23 mouse cellular contexts compared by ENCODE assay signal in genomic region chr6:54280248-54280647, GRCm38 (mm10). TPM values are rescaled to one million over a fixed set of nuclear protein-coding genes. Genes with fewer than 3 reads are reported as not detected.
DNase-seq lines count a peak whose midpoint lies in the region; ATAC-seq and TF ChIP-seq lines count a peak whose summit lies in the region.
"Had no signal": no experiment of that assay in that cellular context is flagged by ENCODE, and none has a peak within 500 bp of the region (broad histone marks: within the 10 kb centered on the region; RNA-seq: fewer than 3 reads in every experiment).

No protein-coding gene starts in this region.

- DNase-seq in heart, adult 11 months = peak; percentile 82
- no peak for DNase-seq in heart, adult 2 months
- DNase-seq in heart, postnatal 25 days (ENCODE audit: low spot score) = no peak
- DNase-seq: adrenal gland, adult 2 months; adrenal gland, adult 8-10 months; adrenal gland, postnatal 10 days; adrenal gland, postnatal 14 days; adrenal gland, postnatal 25 days; adrenal gland, postnatal 36 days; B cell, adult 2 months; cerebellum, adult 11 months; cerebellum, adult 11-12 months had no signal

- no peaks in the 10 kb centered on the region for H3K79me2 ChIP-seq in heart, adult 2 months (replicated peaks; ENCODE audit: control insufficient read depth, insufficient read depth, low read length)

- no peak overlapping the region for H3K4me3 ChIP-seq in heart, adult 2 months
- H3K4me3 ChIP-seq in heart, embryonic 12.5 days = no peak overlapping the region
- no peak overlapping the region for H3K4me3 ChIP-seq in heart, embryonic 11.5 days (ENCODE audit: low read depth, low read length)
- H3K4me3 ChIP-seq in heart, embryonic 13.5 days = no peak overlapping the region
- peak overlapping the region; percentile 44 for H3K4me3 ChIP-seq in megakaryocyte, embryonic 14.5 days (replicated peaks)

- H3K9ac ChIP-seq in heart, adult 2 months (ENCODE audit: low read depth, low read length) = no peak overlapping the region
- H3K9ac ChIP-seq in heart, embryonic 12.5 days = no peak overlapping the region
- no peak overlapping the region for H3K9ac ChIP-seq in heart, embryonic 11.5 days (ENCODE audit: low read depth, low read length)
- no peak overlapping the region for H3K9ac ChIP-seq in heart, embryonic 13.5 days

- H3K4me2 ChIP-seq in heart, embryonic 12.5 days = no peak overlapping the region
- no peak overlapping the region for H3K4me2 ChIP-seq in heart, embryonic 11.5 days
- no peak overlapping the region for H3K4me2 ChIP-seq in heart, embryonic 13.5 days

- H3K9me3 ChIP-seq in heart, embryonic 12.5 days (replicated peaks) = no peaks in the 10 kb centered on the region
- H3K9me3 ChIP-seq in heart, embryonic 11.5 days (replicated peaks; ENCODE audit: control insufficient read depth, low read length) = no peaks in the 10 kb centered on the region
- no peaks in the 10 kb centered on the region for H3K9me3 ChIP-seq in heart, embryonic 13.5 days
- H3K9me3 ChIP-seq in megakaryocyte, embryonic 14.5 days = no peaks in the 10 kb centered on the region

- H3K27me3 ChIP-seq in heart, adult 2 months (ENCODE audit: control insufficient read depth, insufficient read depth, low read length) = no peaks in the 10 kb centered on the region
- H3K27me3 ChIP-seq in heart, embryonic 12.5 days (replicated peaks) = no peaks in the 10 kb centered on the region
- no peaks in the 10 kb centered on the region for H3K27me3 ChIP-seq in heart, embryonic 11.5 days (ENCODE audit: control insufficient read depth, insufficient read depth, low read length)
- no peaks in the 10 kb centered on the region for H3K27me3 ChIP-seq in heart, embryonic 13.5 days (replicated peaks)
- H3K27me3 ChIP-seq in megakaryocyte, embryonic 14.5 days (replicated peaks) = no peaks in the 10 kb centered on the region
- H3K27me3 ChIP-seq: CH12.LX, Patski had no signal

- no peak overlapping the region for H3K27ac ChIP-seq in heart, adult 2 months
- peak overlapping the region; percentile 58; the same call in 1 of the 2 replicates for H3K27ac ChIP-seq in heart, embryonic 12.5 days (ENCODE audit: poor library complexity, severe bottlenecking)
- no peak overlapping the region; the same call in 1 of the 2 replicates for H3K27ac ChIP-seq in heart, embryonic 11.5 days (ENCODE audit: low read depth, low read length)
- H3K27ac ChIP-seq in heart, embryonic 13.5 days (replicated peaks) = peak overlapping the region; percentile 44; the same call in 1 of the 2 replicates

- H3K36me3 ChIP-seq in heart, adult 2 months (ENCODE audit: control insufficient read depth, insufficient read depth, low read length) = no peaks in the 10 kb centered on the region
- no peaks in the 10 kb centered on the region for H3K36me3 ChIP-seq in heart, embryonic 12.5 days
- no peaks in the 10 kb centered on the region for H3K36me3 ChIP-seq in heart, embryonic 11.5 days (ENCODE audit: control insufficient read depth, insufficient read depth, low read length)
- H3K36me3 ChIP-seq in heart, embryonic 13.5 days = no peaks in the 10 kb centered on the region
- H3K36me3 ChIP-seq in megakaryocyte, embryonic 14.5 days (replicated peaks; ENCODE audit: low read length) = peaks cover 25% of the 10 kb centered on the region
- H3K36me3 ChIP-seq: G1E had no signal

- no peak for TF ChIP-seq POLR2A in heart, adult 2 months (IDR thresholded peaks at IDR 0.05; ENCODE audit: insufficient read depth, low read depth, low read length)

- H3K4me1 ChIP-seq in heart, adult 2 months (ENCODE audit: control insufficient read depth, insufficient read depth, low read length) = peaks cover 12% of the 10 kb centered on the region
- H3K4me1 ChIP-seq in heart, embryonic 12.5 days (replicated peaks) = peaks cover 20% of the 10 kb centered on the region
- peaks cover 10% of the 10 kb centered on the region for H3K4me1 ChIP-seq in heart, embryonic 11.5 days (ENCODE audit: control insufficient read depth, insufficient read depth, low read length)
- peaks cover 34% of the 10 kb centered on the region for H3K4me1 ChIP-seq in heart, embryonic 13.5 days
- H3K4me1 ChIP-seq in megakaryocyte, embryonic 14.5 days = peaks cover 95% of the 10 kb centered on the region

- no peak for ATAC-seq in heart, embryonic 12.5 days (ENCODE audit: insufficient number of reproducible peaks, low FRiP score)
- ATAC-seq in heart, embryonic 11.5 days (replicated peaks; ENCODE audit: insufficient number of reproducible peaks, low FRiP score, low TSS enrichment) = no peak
- ATAC-seq in heart, embryonic 13.5 days (ENCODE audit: extremely low read depth, insufficient number of reproducible peaks, low FRiP score, low TSS enrichment) = no peak
- ATAC-seq in megakaryocyte, adult 5-6 weeks (ENCODE audit: poor library complexity, severe bottlenecking) = no peak
- ATAC-seq: activated CD4-positive, CD25-positive, alpha-beta regulatory T cell, adult 4 months; CD4-positive, CD25-positive, alpha-beta regulatory T cell, adult 4 months; Patski had no signal

- 87% methylated on average over 6 of the region's 6 CpGs for WGBS in heart, adult 2 months
- WGBS in heart, embryonic 12.5 days = 69% methylated on average over 6 of the region's 6 CpGs
- WGBS in heart, embryonic 11.5 days (ENCODE audit: insufficient replicate concordance) = 79% methylated on average over 6 of the region's 6 CpGs
- 77% methylated on average over 6 of the region's 6 CpGs for WGBS in heart, embryonic 13.5 days

- intact Hi-C loops in heart, adult 2 months (cut with DNase I) = no loop called here
- intact Hi-C loops in heart, postnatal 25 days (cut with DNase I) = no loop called here

- no peak for TF ChIP-seq EP300 in heart, adult 2 months (IDR thresholded peaks at IDR 0.05; ENCODE audit: insufficient read depth, low read depth, low read length)

- TF ChIP-seq CTCF in heart, adult 2 months (IDR thresholded peaks at IDR 0.05) = no peak

RNA-seq across cellular contexts. Expression of gene Prr15, which starts 45.4 kb away (rescaled TPM):
- 1 to 10 TPM; 1.7 to 2.6 TPM for total RNA-seq in heart, adult 2 months (2021)
- 1.1 and 1.2 TPM in 2 replicates for polyA plus RNA-seq in heart, adult 2 months (2012; rRNA removed)
- 13.7 and 14.2 TPM in 2 replicates for polyA plus RNA-seq in heart, embryonic 12.5 days (2016; fragmentation: Nextera tagmentation; extraction: Ambion mirVana)
- polyA plus RNA-seq in heart, embryonic 11.5 days (2014; fragmentation: Nextera tagmentation; extraction: Ambion mirVana) = 9.3 and 9.8 TPM in 2 replicates
- polyA plus RNA-seq in heart, embryonic 13.5 days (2015; fragmentation: Nextera tagmentation; extraction: Ambion mirVana) = 14.4 and 17.7 TPM in 2 replicates
- 1 to 10 TPM; 2.2 to 3.1 TPM for total RNA-seq in heart, postnatal 25 days (2021)
- 3.1 TPM in 1 of 2 replicates, not detected in the other for polyA plus RNA-seq in megakaryocyte, embryonic 14.5 days (2012; ENCODE audit: insufficient read depth, low replicate concordance)
- total RNA-seq in megakaryocyte, adult 5-6 weeks (2015) = 0.27 TPM in 1 of 2 replicates, not detected in the other
- not detected in 2 replicates for total RNA-seq in megakaryocyte, adult 5-6 weeks (2017)
- total RNA-seq: CH12.LX, MEL had no signal
- polyA plus RNA-seq: activated CD4-positive, CD25-positive, alpha-beta regulatory T cell, adult 4 months; G1E had no signal

Comparison
In these comparisons a context has a peak if more than half of its experiments do, and no peak if none do; other contexts are left out.
1. H3K27ac ChIP-seq: peak in heart, embryonic 12.5 days (single experiment) and heart, embryonic 13.5 days (single experiment); none in heart, adult 2 months (single experiment) and heart, embryonic 11.5 days (single experiment).